Mouse (Mus musculus) activated CD4-positive, CD25-positive, alpha-beta regulatory T cell, adult 4 months (primary cell): ENCODE data around the gene Kif6. TPM values are rescaled to one million over a fixed set of nuclear protein-coding genes. Genes with fewer than 3 reads are reported as not detected.

Experiments
- ATAC-seq: one replicate; pipeline ENCODE4 v1.8.0; 2017
- polyA plus RNA-seq, 2 experiments: library from polyadenylated mRNA; unstranded; fragments of 100-300 nt; shearing (Covaris generic); gene quantifications; one replicate each; pipeline ENCODE4 v1.2.1; 2017

Gene Kif6
- polyA plus RNA-seq = not detected

DNA sequence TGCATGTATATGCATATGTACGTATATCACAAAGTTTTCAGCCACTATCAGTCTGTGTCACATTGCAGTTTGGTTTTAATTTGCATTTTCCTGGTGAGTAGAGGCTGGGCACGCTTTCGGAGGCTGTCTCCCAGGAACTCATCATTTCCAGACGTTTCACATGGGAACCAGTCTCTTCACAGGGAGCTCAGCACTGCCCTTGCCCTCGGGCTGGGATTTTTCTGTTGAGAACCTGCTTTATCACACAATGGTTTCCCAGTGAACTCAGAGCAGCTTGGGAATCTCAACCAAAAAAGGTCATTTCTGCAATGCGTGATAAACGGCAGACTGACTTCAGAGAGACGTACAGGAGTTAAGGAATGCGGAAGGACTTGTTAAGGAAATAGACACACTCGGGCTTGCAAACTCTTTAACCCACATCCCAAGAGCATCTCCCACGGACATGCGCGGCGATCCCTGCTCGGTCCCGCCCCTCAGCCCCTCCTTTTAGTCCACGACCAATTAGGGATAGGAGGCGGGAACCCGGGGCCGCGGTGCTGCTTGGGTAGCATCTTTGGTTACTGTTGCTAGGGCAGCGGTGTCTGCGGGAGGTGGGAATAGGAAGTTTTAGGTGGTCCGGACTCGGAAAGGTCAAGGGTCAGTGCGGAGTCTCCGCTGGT is at the start of gene Kif6:
TSS of gene Kif6 (plus strand) at position 560 of the 659 bp plus-strand sequence.
- ATAC-seq = no peak

DNA sequence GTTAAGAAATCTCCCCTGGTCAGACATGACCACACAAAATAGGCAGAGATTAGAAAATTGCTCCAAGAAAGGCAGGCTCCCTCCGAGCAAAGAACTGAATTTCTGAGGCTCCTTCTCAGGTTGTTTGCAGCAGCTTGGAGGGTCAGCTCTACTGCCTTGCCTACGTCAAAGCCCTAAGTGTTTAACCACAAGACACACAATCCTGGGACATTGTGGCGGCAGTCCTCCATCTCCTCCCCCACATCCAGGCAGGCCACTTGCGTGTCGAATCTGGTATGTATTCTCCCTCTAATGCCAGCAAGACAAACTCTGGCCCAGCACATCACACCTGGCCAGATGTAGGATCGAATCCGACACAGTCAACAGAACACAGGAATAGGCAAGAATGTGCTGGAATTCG is 46.2 kb upstream of the Kif6 start:
- no peak for ATAC-seq

DNA sequence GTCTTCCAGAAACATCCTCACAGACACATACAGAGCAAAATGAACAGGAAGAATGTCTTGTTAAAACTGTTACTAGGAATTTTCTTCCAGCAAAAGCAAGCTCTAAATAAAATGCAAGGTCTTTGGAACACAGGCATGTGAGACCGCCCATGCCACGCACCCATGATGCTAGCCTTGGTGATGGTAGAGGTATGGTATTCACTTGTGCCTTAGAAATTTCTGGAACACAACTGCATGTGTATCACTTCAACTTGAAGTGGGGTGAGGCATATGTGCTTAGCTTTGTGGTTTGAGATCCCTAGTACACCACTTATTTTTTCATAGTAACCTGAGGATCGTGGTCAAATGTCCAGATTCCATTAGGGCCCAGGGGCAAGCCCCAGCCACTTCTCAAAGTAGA is 37.6 kb upstream of the Kif6 start:
- no peak for ATAC-seq

DNA sequence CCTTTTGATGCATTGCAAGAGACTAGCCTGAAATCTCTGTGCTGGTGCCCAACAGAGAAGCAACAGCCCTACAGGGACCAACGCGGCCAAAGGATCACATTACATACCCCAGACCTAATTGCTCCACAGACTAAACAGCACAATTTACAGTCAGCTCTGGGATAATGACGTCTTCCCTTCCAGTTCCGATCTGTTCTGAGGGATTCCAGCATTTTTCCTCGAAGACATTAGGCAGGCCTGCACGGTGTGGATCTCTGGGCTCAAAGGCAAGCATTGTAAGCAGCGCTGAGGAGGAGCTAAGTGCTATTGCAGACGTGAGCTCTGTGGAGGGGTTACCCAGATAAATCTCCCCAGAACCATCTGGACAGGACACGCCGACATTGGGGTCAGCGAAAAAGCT is 32.5 kb upstream of the Kif6 start:
- ATAC-seq = no peak

DNA sequence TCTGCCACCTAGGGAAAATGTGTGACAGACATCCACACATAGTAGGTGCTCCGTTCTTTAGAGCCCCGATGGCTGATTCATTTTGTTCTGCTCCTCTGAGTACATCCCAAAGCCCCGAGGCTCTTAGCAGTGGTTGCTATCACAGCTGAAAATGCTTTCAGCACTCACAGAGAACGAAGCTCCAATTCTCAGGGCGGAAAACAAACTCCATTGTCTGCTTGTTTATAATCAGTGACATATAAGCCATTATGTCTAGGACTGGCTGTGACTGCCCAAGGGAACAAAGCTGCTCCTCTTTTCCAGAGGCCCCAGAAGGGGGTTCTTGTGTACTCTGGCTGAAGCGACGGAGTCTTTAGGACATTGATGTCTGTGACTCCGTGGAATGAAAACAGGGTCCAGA is 24.9 kb upstream of the Kif6 start:
- ATAC-seq = no peak

DNA sequence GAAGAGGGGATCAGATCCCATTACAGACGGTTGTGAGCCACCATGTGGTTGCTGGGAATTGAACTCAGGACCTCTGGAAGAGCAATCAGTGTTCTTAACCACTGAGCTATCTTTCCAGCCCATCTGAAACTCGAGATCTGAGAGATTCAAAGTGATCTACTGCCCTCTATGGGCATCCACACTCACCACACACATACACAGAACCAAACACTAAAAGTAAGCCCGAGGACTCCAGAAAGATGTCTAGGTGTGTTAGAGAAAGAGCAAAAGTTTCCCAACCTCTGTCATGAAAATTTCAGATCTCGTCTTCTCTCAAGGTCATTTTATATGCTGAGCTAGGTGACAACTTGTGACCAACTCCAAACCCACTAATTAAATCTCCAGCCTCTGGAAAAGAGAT is 9.5 kb upstream of the Kif6 start:
- ATAC-seq = no peak

DNA sequence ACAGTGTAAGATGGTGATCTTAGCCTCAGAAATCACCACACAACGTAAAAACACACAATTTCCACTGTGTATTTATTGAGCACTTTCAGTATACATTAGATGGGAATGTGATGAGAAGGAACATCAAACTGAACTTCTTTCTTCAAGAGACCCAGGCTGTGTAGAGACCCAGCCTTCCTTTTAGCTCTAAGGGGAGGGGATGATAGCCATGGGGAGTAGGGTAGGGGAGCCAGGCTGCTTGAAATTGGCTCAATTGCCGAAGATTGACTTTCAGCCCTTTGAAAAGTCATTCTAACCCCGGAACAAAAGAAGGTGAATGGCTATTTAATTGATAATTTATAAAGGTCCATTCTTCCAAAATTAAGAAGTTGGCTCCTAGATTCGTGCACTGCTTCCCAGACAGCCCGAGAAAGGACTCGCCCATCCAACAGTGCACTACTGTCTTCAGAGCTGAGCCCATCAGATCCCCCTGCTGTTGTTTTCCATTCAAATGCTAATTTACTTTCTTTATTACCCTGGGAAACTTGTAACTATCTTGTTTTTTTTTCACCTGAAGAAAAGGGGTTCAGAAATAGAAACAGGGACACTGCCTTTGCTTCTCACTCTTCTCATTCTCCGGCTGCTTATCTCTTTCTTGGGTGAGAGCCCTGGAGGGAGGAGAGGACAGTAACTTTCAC is 7.4 kb upstream of the Kif6 start:
- no peak for ATAC-seq

DNA sequence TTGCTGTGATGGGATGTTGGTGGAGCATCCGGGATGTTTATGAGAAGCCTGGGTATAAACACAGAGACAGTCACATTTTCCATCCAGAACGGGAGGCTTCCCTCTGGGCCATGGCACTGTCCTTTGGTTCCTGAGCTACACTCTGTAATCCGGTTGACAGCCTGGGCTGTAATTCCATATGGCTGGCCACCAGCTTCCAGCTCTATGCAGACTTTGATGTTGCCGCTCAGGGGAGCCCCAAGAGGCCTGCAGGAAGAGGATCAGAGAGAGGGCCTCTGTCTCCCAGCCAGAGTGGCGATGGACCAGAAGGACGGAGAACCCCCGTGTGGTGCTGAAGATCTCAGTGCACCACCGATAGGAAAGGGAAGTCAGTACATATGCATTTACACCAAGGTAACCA is 4.6 kb upstream of the Kif6 start:
- ATAC-seq = no peak

DNA sequence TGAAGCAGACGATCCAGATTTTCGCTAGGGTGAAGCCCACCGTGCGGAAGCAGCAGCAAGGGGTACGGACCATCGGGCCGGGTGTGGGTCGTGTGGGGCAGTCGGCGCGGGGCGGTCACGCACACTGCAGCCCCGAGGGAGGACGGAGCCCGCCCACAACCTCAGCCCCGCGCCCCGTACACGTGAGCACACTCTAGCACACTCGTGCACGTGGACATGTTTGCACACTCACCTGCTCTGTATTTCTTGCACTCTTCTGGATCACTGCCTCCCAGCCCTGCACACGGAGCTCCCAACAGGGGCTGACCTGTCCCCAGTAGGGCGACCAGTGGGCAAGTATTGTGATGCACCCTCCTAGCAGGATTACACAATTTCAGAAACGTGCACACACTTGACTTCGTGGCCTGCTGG is 310 bp downstream of the Kif6 start:
- ATAC-seq = no peak

DNA sequence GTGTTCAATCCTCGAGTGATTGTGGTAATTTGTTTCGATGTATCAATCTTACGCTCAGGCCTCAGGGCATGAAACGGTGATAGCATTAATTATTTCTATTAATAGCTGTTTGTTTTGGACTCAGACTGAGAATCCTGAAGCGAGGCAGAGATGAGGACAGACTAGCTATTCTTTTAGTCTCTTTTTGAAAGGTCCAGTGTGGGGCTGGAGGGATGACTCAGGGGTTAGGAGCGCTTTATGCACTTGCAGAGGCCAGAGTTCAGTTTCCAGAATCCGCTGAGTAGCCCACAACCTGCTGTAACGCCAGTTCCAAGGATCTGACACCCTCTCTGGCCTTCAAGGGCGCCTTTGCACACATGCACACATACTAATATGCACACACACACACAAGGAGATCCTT is 9.6 kb downstream of the Kif6 start:
- no peak for ATAC-seq

DNA sequence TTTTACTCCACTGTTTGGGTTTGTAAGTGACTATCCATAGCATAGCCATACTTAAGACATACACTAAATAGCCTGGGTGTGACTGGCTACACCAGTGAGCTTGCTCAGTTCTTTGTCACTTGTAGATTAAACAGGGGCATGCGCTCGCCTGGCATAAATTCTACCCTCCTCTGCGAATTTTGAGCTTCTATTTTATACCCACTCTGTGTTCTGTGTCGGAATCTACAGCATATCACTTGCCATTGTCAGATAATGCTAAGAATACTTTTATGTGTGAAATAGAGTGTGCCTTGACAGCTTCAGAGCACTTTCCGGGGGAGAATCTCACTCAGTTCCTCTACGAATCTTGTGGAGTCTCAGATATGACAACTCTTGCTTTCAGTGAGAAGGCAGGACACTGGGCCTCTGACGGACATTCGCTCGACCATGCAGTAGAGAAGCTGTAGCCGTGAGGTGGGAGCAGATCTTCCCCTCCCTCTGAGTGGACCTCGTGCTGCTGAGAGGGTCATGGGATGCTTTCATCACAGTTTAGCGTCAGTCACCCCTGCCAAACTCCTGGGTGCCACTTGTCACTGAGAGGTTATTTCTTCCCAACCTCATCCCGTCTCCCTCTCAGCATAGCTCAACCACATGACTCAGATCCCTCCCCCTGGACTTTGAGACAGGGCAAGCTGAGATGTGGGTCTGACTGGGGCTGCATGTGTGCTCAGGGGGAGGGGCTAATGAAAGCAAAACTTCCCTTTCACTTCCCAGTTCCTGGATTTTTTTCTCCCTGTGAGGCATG is 12.3 kb downstream of the Kif6 start:
- ATAC-seq = no peak

DNA sequence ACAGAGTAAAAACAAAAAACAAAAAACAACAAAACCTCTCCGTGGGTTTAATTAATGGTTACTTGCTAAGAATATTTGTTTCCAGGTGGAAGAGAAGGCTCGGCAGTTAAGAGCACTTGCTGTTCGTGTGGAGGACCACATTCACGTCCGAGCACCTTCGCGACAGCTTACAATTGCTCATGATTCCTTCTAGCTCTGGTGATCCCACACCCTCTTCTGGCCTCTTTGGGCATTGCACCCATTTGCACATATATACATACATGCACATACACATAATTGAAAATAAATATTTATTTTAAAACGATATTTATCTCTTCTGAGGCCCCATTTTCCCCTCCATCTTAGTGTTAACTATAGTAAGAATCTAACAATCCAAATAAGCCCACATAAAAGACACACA is 13.9 kb downstream of the Kif6 start:
- no peak for ATAC-seq

DNA sequence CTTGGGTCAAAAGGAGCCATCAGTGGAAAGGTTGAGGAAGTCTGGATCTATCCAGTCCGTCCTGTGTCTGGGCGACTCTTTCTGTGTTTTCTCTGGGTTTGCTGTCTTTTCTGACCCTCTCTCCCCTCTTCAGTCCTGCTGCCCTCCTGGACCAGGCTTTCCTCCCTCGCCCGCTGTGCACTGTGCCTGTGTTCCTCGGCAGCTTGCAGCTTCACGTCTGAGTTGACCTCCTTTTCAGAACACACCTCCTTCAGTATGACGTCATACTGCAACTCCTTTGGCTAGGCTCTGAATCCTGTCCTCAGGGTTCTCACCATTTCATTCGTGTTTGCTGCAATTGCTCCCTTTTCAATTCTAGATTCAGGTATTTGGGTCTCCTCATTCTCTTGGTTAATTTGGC is 18.1 kb downstream of the Kif6 start:
- ATAC-seq = no peak

DNA sequence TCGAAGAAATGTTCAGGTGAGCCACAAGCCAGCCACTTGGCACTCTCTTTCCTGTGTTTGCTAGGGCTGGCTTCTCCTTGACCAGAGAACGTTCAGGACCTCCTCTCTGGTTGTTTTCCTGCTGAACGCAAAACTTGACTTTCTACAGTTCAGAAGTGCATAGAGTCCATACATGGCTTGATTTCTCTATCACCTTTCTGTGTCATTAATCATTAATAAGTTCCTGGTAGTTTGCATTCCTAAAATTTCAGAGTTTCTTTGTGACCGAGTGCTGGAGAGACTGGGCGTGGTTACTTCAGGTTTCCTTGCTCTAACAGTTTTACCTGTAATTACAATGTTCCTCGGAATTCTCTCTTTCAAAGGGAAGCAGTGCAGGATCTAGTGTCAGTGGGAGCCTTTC is 27.0 kb downstream of the Kif6 start:
- no peak for ATAC-seq

DNA sequence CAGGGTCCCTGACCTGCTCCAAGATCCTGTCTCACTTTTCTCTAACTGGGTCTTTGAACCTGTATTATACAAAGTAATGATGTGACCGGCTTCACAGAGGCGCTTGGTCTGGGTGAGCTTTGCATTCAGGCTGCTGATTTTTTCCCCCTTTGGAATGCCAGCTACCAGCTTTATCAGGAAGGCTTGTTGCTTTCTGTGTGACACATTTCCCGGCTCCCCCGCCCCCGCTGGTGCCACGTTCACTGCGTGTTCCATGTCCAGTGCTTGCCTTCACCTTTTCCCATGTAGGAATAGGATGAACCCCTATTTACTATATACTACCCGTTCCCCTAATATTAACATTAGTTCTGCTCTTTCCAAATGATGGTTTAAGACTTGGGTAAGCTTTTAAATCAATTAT is 27.4 kb downstream of the Kif6 start:
- no peak for ATAC-seq

DNA sequence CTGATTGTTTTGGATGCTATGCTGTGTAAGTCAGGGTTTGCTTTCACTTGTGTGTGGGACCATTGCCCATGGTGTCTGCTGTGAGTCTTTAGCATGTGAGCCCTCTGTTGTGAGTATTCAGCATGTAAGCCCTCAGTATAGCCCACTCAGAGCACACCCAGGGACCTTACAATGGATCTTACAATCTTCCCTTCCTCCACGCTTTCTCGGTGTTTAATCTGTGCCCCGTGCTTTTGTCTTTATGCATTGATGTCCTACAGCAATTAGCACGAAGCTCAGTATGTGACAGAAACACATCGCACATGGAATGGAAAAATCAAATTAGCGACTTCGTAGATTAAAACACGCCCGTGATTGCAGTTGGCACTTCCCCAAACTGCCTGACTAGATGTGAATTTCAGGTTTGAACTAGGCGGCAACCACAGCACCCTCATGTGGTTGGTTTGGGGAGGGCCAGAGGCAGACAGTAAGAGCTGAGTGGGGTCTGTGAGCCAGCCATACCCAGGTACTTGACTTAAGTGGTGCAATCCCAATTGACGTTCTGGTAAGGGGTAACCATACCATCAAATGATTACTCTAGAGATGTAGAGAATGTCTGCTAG is 28.1 kb downstream of the Kif6 start:
- ATAC-seq = no peak

DNA sequence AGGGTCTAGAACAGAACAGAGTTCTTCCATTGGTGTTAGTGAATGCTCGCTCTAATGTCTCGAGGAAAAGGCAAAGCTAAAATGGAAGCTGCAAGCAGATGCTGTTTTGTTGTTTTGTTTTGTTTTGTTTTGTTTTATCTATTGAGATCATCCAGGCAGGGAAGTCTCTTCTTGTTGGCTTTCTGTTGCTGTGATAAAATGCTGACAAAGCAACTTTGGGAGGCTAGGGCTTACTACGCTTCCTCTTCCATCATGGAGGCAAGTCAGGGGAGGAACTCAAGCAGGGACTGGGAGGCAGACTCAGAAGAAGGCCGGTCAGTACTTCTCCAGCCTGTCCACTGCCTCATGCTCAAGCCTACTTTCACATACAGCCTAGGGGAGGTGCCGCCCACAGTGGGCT is 31.3 kb downstream of the Kif6 start:
- ATAC-seq = no peak

DNA sequence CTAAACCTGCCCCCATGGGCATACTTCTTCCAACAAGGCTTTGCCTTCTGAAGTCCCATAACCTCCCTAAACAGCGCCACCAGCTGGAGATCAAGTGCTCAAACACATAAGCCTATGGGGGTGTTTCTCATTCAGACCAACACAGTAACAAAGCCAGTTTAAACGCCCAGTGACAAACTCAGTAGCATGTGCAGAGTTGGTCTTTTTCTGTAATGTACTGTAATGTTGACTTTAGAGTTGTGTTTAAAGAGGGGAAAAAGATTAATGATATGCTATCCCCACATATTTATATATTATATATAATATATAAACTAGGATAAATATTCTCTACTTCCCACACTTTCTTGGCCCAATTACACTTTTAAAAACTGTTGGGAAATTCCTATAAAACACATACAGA is 34.0 kb downstream of the Kif6 start:
- no peak for ATAC-seq

DNA sequence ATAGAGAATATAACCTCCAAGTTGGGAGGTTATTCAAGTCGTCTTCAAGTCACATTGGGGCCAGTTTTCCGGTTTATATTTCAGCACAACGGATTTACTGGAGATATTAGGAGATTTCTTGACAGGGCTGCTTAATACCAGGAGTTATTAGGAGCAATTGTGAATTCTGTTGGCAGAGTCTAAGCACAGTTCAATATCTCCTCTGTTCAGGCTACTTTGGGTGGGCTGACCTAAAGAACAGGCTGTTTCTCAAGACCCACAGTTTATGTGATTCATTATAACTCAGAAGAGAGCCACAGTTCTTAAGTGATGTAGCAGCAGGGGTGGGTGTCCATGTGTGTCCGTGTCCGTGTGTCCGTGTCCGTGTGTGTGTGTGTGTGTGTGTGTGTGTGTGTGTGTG is 34.5 kb downstream of the Kif6 start:
- ATAC-seq = no peak

DNA sequence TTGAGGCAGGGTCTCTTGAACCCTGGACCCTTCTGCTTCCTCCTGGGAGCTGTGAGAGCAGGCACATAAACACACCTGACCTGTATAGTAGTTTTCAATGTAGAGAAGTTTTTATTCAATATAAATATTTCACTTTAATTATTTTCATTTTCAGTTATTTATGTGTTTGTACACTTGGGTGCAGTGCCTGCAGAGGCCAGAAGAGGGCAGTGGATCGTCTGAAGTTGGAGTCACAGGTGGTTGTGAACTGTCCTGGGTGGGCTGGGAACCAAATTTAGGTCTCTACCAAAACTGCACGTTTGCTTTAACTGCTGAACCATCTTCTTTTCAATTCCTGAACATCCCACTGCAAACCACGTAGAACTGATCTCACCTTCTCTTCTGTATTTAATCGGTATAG is 35.4 kb downstream of the Kif6 start:
- ATAC-seq = no peak

DNA sequence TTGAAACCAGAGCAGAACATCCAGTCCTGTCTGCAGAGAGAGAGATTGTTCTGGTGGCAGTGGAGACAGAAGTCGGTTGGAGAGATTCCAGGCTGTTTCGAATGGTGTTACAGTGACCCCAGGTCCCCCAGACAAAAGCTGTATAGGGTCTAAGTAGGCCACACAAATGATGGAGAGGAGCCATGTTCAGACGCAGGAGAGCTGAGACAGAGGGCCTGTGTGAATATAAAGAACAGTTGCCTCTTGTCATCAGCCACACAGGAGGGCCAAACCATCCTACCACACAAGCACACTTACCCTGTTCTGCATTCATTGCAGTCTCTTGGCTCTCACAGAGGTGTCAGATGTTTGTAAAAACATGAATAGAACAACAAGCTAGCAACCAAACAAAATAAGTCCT is 37.4 kb downstream of the Kif6 start:
- ATAC-seq = no peak

DNA sequence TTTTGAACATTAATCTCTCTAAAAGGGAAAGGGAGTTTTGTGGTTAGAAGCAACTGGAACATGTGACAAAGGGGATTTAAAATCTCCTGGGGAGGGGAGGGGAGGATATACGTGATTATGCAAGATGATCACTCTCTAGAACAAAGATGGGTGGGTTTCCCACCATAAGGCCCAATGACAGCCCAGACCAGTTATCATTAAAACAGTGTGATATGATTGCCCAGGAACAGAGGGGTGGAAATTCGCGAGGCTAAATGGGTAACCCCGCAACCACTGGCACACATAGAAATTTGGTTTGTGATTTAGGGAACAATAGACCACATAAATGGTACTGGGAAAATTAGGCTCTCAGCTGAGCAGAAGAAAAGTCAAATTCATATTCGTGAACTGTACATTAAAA is 37.9 kb downstream of the Kif6 start:
- no peak for ATAC-seq

DNA sequence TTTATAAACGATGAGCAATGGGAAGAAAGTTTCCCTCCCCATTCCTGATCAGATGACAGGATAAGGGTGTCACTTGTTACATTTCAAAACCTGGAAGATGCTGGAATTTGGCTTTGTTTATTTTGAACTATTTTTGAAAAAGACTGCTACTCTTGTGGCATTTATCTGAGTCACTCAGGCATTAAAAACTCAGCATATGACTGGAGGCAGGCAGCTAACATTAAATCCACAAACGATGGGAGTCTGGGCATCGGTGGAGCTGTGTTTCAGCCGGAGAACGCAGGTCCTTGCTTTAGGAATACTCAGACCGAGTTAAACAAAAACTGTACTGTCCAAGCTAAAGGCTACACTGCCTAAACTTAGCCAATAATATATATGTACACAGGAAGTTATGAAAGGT is 46.7 kb downstream of the Kif6 start:
- no peak for ATAC-seq

DNA sequence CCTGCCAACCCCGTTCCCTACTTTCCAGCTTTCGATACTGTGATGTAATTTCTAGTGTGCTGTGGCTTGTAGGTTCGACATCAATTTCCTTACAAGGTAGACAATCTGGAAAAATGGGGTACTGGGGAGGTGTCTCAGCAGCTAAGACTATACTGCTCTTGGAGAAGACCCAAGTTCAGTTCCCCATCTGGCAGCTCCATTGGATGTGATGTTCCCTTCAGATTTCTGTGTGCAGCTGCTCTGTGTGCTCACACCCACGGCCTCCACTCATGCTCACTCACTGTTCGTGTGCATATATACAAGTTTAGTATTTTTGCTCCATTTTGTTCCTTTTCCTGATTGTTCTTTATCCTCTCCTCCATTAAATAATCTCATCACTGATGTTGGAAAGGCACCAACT is 51.8 kb downstream of the Kif6 start:
- no peak for ATAC-seq
